Mouse (Mus musculus): Measurements from ENCODE around the gene Psmc5.
"Not testable (repeated sequence)": the region's sequence is repeated elsewhere in the genome, so short reads cannot be mapped to it uniquely, and the experiment has no call there.

Psmc5 gene
- long read RNA-seq, experiment 1, transcript Psmc5-202 (10 exons, 1,394 nt): minor isoform, 5 of 345 reads
- long read RNA-seq, experiment 1, transcript Psmc5-201 (11 exons, 1,316 nt): major isoform, 321 of 345 reads
- long read RNA-seq, experiment 1, partial matches to known transcripts: 12 of 345 reads
- long read RNA-seq, experiment 1, other reads (novel, unspliced or antisense): 7 of 345 reads
- long read RNA-seq, experiment 2, transcript Psmc5-202 (10 exons, 1,394 nt): minor isoform, 9 of 508 reads
- long read RNA-seq, experiment 2, transcript Psmc5-201 (11 exons, 1,316 nt): major isoform, 469 of 508 reads
- long read RNA-seq, experiment 2, partial matches to known transcripts: 25 of 508 reads
- long read RNA-seq, experiment 2, other reads (novel, unspliced or antisense): 5 of 508 reads

- intact Hi-C loops (cut with DNase I): loop anchor here (2.0 kb wide), 2 partner anchors 15 to 39 kb away; partner anchors contain the start of genes Ccdc47 and Ddx42
Measured at GRCm38 (mm10) chr11:106255685-106256451, at the start of gene Psmc5, which contains the start of gene Ftsj3. Gene Psmc5, plus strand, starts transcription at chr11:106256154. Gene Ftsj3, minus strand, starts transcription at chr11:106256079.

- intact Hi-C loops (cut with DNase I): no loop called here
Measured at GRCm38 (mm10) chr11:106212771-106213170, 43.2 kb upstream of the Psmc5 start.

GRCm38 (mm10) chr11:106214856-106215255 lies 41.1 kb upstream of the Psmc5 start:
- intact Hi-C loops (cut with DNase I): no loop called here

GRCm38 (mm10) chr11:106215450-106215859 lies 40.5 kb upstream of the Psmc5 start:
- intact Hi-C loops (cut with DNase I): no loop called here

DNA sequence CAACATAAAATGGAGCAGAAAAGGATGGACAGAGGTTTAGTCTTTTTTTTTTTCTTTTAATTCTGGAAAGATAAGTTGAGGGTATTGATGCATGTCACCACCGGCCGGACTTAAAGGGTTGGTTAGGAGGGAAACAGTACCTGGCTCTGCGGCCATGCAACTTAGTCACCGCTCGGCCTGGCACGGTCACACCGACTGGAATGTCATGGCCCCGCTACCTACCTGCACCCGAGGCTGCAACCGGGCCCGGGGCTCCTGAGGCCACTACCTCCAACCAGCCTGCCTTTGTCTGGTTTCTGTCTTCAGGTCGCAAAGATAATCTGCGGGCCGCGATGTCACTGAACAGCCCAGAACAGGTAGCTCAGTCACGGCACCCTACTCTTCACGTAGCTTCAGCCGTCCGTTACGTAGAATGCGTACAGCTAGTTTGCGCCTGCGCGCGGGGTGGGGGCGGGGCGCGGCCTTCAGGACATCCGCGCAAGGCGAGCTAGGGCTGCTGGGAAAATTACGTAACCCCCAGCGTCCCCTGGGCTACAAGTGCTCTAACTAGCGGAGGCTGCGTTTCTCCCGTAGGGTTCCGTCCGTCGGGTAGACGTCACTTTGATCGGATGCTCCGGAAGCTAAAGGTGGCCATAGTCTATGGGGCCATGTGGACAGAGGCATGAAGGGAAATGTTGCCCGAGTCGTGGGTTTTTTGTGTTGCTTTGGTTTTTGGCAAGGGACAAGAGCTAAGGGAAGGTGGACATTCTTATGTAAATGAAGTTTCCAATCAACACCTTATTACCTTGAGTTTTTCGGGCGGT lies 39.8 kb upstream of the Psmc5 start, which contains the start of gene Ccdc47:
Gene Ccdc47, minus strand, starts transcription at position 418 of the 803 bp plus-strand sequence.
- intact Hi-C loops (cut with DNase I): loop anchor here (2.0 kb wide), 1 partner anchor 39 kb away; no protein-coding TSS in a partner anchor

DNA sequence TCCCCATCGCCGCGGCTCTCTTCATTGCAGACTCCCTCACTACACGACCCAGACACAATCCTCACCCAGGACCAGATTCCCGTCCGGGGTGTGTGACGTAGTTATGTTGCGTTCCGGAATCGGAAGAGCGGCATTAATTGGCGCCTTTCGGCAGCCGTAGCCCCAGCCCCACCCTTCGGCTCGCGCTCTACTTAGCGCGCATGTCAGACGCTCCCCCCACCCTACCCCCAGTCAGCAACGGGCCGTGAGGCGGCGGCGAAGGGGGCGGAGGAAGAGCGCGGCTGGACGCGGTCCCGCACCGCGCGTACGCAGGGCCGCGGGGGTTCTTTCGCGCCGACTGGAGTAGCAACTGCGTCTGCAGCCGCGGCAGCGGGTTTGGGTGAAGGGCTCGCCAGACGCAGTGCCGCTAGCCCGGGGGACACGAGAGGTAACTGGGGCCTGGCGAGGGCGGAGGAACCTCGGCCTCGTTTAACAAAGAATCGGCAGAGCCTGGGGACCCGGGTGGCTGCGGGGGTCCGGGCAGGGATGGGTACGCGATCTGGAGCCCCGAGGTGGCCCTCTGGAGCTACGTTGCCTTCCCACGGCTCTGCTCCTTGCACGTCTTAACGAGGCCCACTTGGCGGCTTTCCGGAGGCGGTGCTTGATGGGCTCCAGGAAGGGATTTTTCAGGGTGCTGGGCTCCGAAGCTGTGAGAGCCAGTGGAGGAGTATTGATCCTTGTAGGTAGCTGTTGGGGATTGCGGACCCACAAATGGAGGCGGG lies 39.0 kb upstream of the Psmc5 start, which contains the start of gene Ddx42:
Gene Ddx42, plus strand, starts transcription at position 197 of the 761 bp plus-strand sequence.
- intact Hi-C loops (cut with DNase I): loop anchor here (2.0 kb wide), 1 partner anchor 38 kb away; no protein-coding TSS in a partner anchor

GRCm38 (mm10) chr11:106220603-106221002 lies 35.4 kb upstream of the Psmc5 start:
- intact Hi-C loops (cut with DNase I): no loop called here

- intact Hi-C loops (cut with DNase I): not testable (repeated sequence)
Measured at GRCm38 (mm10) chr11:106233978-106234377, 22.0 kb upstream of the Psmc5 start.

DNA sequence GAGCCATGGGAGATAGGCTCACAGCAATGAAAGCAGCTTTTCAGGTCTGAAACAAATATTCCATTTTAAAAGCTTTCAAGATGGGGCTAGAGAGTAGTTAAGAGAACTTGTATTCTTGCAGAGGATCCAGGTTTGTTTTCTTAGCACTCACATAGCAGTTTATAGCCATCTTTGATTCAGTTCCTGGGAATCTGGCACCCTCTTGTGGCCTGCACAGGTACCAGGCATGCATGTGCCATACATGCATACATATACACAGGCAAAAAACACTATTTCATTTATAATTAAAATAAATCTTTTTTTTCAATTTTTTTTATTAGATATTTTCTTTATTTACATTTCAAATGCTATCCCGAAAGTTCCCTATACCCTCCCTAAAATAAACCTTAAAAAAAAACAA lies 9.1 kb upstream of the Psmc5 start:
- intact Hi-C loops (cut with DNase I): no loop called here

DNA sequence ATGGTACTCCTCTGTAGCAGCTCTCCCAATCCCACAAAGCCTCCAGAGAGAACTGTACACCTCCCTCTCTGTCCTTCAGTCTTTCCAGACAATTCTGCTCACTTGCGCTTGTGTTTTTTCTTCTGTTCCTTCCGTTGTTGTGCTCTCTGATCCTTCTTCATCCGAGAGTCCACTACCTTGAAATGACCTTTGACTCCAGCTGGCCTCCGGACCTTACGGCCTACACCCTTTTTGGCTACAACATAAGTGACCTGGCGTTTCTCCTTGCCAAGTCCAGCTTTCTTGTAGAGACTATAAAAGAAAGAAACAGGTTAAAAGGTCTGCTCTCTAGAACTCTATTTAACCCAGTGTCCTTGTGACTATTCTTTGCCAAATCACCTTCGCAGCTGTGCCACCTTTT lies 6.6 kb upstream of the Psmc5 start:
- intact Hi-C loops (cut with DNase I): no loop called here

GRCm38 (mm10) chr11:106254767-106255166 lies 1.2 kb upstream of the Psmc5 start:
- intact Hi-C loops (cut with DNase I): loop anchor here (2.0 kb wide), 1 partner anchor 38 kb away; the partner anchor contains the start of genes Ccdc47 and Ddx42

DNA sequence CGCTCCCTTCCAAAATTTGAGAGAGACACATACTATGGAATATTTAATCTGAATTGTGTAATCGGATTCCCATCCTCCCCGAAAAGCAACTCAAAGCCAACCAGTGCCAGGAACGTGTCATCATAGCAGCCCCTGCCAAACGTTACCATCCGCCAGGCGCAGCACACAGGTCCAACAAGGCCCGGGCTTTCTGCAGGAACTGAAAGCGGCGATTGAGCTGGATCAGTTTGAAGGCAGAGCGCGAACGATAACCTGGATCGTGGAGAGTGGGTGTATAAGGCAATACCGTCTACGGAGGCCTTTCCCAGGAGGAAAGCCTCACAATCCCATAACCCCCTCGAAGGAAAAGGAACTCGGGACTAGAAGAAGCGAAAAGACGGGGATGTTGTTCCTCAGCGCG lies 780 bp upstream of the Psmc5 start:
- intact Hi-C loops (cut with DNase I): loop anchor here (2.0 kb wide), 1 partner anchor 38 kb away; the partner anchor contains the start of genes Ccdc47 and Ddx42

GRCm38 (mm10) chr11:106256775-106257174 lies 821 bp downstream of the Psmc5 start:
- intact Hi-C loops (cut with DNase I): loop anchor here (2.0 kb wide), 1 partner anchor 14 kb away; no protein-coding TSS in a partner anchor

GRCm38 (mm10) chr11:106260826-106261450 lies 5.0 kb downstream of the Psmc5 start:
- intact Hi-C loops (cut with DNase I): no loop called here

DNA sequence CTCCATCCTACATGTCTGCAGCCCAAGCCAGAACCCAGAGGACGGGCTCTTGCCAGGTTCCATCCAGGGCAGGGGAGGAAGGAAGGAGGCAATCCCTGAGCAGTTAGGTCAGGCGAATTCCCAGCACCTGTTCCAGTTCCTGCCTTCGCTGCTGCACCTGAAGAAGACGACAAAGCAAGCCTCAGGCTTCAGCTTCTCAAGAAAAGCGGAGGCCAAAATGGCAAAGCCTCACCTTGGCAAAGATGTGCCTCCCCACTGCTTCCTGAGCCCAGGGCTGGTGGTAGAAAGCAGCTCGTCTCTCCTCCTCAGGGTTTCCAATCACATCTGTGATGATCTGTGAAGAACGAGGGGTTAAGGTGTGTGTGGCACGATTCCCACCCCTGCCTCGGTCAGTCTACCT lies 8.0 kb downstream of the Psmc5 start:
- intact Hi-C loops (cut with DNase I): no loop called here

DNA sequence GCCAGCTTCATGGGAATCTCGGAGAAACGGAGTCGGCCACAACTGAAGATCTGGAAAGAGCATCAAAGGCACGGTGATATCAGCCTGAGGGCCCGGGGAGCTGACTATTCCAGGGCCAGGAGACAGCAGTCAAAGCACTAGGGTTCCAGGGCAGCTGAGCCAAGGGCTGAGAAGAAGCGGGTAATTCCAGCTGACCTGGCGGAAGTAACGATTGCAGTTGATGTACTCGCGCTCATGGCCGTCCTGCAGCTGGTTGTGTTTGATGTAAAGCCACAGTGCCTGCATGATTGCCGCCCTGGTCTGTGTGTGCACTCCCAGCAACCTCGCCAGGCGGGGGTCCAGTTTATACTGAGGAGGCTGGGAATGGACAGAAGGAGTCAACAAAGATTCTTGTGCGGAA lies 9.0 kb downstream of the Psmc5 start:
- intact Hi-C loops (cut with DNase I): no loop called here

DNA sequence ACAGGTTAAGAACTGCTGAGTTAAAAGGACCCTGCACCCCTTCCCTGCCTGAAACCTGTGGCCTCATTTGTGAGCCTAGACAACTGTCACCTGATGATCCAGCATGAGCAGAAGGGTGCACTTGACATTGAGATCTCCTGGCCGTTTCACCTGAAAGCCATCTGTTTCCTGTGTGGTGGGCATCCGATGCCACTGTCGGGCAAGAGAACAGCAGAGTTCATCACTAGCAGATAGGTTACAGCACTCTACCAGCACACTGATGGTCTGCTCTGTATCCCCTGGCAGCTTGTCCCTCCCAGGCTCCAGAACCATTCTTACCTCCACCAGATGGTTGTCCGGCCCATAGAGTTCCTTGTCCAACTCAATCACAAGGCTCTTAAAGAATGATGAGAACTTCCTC lies 9.6 kb downstream of the Psmc5 start:
- intact Hi-C loops (cut with DNase I): no loop called here

- intact Hi-C loops (cut with DNase I): no loop called here
Measured at GRCm38 (mm10) chr11:106266431-106266830, 10.5 kb downstream of the Psmc5 start.

DNA sequence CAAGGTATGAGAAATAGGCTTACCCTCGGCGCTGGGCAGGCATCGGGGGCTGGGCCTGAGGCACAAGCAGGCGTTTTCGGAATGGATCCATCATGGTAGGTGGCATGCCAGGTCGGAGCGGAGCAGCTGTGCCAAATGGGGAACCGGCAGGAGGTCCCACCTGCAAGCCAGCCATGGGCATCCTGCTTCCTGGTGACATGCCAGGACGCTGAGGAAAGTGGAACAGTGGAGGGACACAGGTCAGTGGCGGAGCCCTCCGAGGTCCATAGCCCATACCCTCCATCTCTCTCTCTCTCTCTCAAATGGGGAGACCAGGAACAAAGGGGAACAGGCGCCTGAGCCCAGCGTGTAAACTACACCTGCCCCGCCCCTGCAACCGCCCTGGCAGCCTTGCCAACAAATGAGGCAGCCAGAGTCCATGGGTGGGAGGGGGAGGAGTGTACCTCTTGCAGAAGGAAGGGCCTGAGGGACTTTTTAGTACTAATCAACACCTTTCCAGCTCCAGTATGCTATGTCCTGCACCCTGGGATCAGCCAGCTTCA lies 11.4 kb downstream of the Psmc5 start:
- intact Hi-C loops (cut with DNase I): no loop called here
